Mouse (Mus musculus) forebrain, embryonic 14.5 days (tissue): ENCODE measurements around the gene Galp. TPM values are rescaled to one million over a fixed set of nuclear protein-coding genes. Genes with fewer than 3 reads are reported as not detected.
A peak's percentile ranks its signal among the peaks of the same experiment; 100 is the strongest.

Experiments used
- ATAC-seq: fragments of 200-750 bp; cut with Nextera tagmentation; 2 replicates; pipeline ENCODE4 v1.8.0; 2017; ENCODE audit warnings: mild to moderate bottlenecking, moderate library complexity
- DNase-seq: peaks from one replicate; pipeline ENCODE4 v3.0.0-alpha.2; 2015; ENCODE audit warnings: low spot score
- H3K27ac ChIP-seq: fragments of 300-500 bp; sonication (generic); 2 replicates; pipeline ENCODE4 v1.5.1; 2014; ENCODE audit warnings: low read depth, mild to moderate bottlenecking, control low read depth, low read length, moderate library complexity
- H3K27me3 ChIP-seq: fragments of 300-500 bp; sonication (generic); replicated peaks from 2 replicates; pipeline ENCODE4 v1.6.1; 2014; ENCODE audit warnings: low read length, control low read depth, mixed read lengths; ENCODE audit not compliant: control insufficient read depth, insufficient read depth
- H3K36me3 ChIP-seq: fragments of 300-500 bp; sonication (generic); 2 replicates; pipeline ENCODE4 v1.6.1; 2014; ENCODE audit warnings: low read length, control low read depth; ENCODE audit not compliant: control insufficient read depth, insufficient read depth
- H3K4me1 ChIP-seq: fragments of 300-500 bp; sonication (generic); 2 replicates; pipeline ENCODE4 v1.6.1; 2014; ENCODE audit warnings: antibody characterized with exemption, low read length, control low read depth; ENCODE audit not compliant: control insufficient read depth, insufficient read depth
- H3K4me2 ChIP-seq: fragments of 300-500 bp; sonication (generic); 2 replicates; pipeline ENCODE4 v1.6.1; 2014; ENCODE audit warnings: mild to moderate bottlenecking, control low read depth, low read length
- H3K4me3 ChIP-seq: fragments of 300-500 bp; sonication (generic); 2 replicates; pipeline ENCODE4 v1.5.1; 2014; ENCODE audit warnings: low read depth, low read length, control low read depth
- H3K9ac ChIP-seq: fragments of 300-500 bp; sonication (generic); 2 replicates; pipeline ENCODE4 v1.6.1; 2014; ENCODE audit warnings: mild to moderate bottlenecking, low read length, control low read depth, moderate library complexity
- H3K9me3 ChIP-seq: fragments of 300-500 bp; sonication (generic); replicated peaks from 2 replicates; pipeline ENCODE4 v1.6.1; 2016; ENCODE audit warnings: low read length, control low read depth, mixed read lengths; ENCODE audit not compliant: control insufficient read depth
- WGBS: fragments of 180-500 bp; shearing (Covaris S2); extraction: QIAGEN DNeasy Blood & Tissue Kit; methylation state at CpG from one replicate; pipeline ENCODE4 v1.1.7; 2014; 5-methylcytosine and 5-hydroxymethylcytosine counted together
- polyA plus RNA-seq: library from polyadenylated mRNA; unstranded; fragments of >200 nt; fragmentation: Nextera tagmentation; extraction: Ambion mirVana; gene quantifications from 2 replicates; pipeline ENCODE4 v1.2.1, GENCODE M21; 2014

The Galp gene
- polyA plus RNA-seq = not detected in 2 replicates

GRCm38 (mm10) chr7:6196790-6197189 is at the start of gene Galp:
Galp (plus strand) TSS chr7:6197090.
- Histone ChIP-seq H3K27me3 (no peaks in the 10 kb centered on the region), H3K4me3 (no peak within 1 kb of the TSS), H3K36me3 (no peaks in the 10 kb centered on the region), H3K4me1 (no peaks in the 10 kb centered on the region), H3K9ac (no peak within 1 kb of the TSS), H3K9me3 (no peaks in the 10 kb centered on the region), H3K27ac (no peak within 1 kb of the TSS), H3K4me2 (no peak within 1 kb of the TSS)
- 73% methylated on average over 3 of the region's 3 CpGs for WGBS
- ATAC-seq (no peak), DNase-seq (no peak)

GRCm38 (mm10) chr7:6147688-6148087 is 49.2 kb upstream of the Galp start:
- no peak overlapping the region for H3K4me3 ChIP-seq
- no peaks in the 10 kb centered on the region for H3K9me3 ChIP-seq
- H3K4me1 ChIP-seq = peaks cover 6% of the 10 kb centered on the region; the same call in 1 of the 2 replicates
- DNase-seq (no peak), ATAC-seq (no peak)
- 83% methylated on average over 5 of the region's 5 CpGs for WGBS
- no peaks in the 10 kb centered on the region for H3K27me3 ChIP-seq
- H3K4me2 ChIP-seq = no peak overlapping the region
- no peaks in the 10 kb centered on the region for H3K36me3 ChIP-seq
- H3K9ac ChIP-seq = no peak overlapping the region
- no peak overlapping the region for H3K27ac ChIP-seq

GRCm38 (mm10) chr7:6151266-6151665 is 45.6 kb upstream of the Galp start:
- H3K4me3 ChIP-seq = no peak overlapping the region
- DNase-seq (no peak), ATAC-seq (no peak)
- 95% methylated on average over 1 of the region's 1 CpGs for WGBS
- H3K9ac ChIP-seq = no peak overlapping the region
- no peaks in the 10 kb centered on the region for H3K36me3 ChIP-seq
- no peak overlapping the region for H3K4me2 ChIP-seq
- H3K27ac ChIP-seq = no peak overlapping the region
- no peaks in the 10 kb centered on the region for H3K9me3 ChIP-seq
- H3K4me1 ChIP-seq = peaks cover 9% of the 10 kb centered on the region; the same call in 1 of the 2 replicates
- H3K27me3 ChIP-seq = no peaks in the 10 kb centered on the region

GRCm38 (mm10) chr7:6152036-6152435 is 44.9 kb upstream of the Galp start:
- WGBS = 86% methylated on average over 3 of the region's 3 CpGs
- Histone ChIP-seq H3K4me1 (peaks cover 14% of the 10 kb centered on the region), H3K9ac (no peak overlapping the region), H3K4me3 (no peak overlapping the region), H3K27me3 (no peaks in the 10 kb centered on the region), H3K9me3 (no peaks in the 10 kb centered on the region), H3K4me2 (no peak overlapping the region), H3K36me3 (no peaks in the 10 kb centered on the region), H3K27ac (no peak overlapping the region)
- ATAC-seq (no peak), DNase-seq (no peak)

GRCm38 (mm10) chr7:6153131-6153530 is 43.8 kb upstream of the Galp start:
- no peak overlapping the region for H3K4me2 ChIP-seq
- H3K27me3 ChIP-seq = no peaks in the 10 kb centered on the region
- WGBS = 94% methylated on average over 3 of the region's 3 CpGs
- no peaks in the 10 kb centered on the region for H3K36me3 ChIP-seq
- H3K9me3 ChIP-seq = no peaks in the 10 kb centered on the region
- ATAC-seq (no peak), DNase-seq (no peak)
- H3K4me1 ChIP-seq = peaks cover 14% of the 10 kb centered on the region
- no peak overlapping the region for H3K9ac ChIP-seq
- no peak overlapping the region for H3K4me3 ChIP-seq
- no peak overlapping the region for H3K27ac ChIP-seq

- peaks cover 13% of the 10 kb centered on the region for H3K4me1 ChIP-seq
- ATAC-seq (no peak), DNase-seq (no peak)
- H3K4me2 ChIP-seq = peak overlapping the region; percentile 71
- H3K4me3 ChIP-seq = peak overlapping the region; percentile 71
- 86% methylated on average over 5 of the region's 5 CpGs for WGBS
- H3K27ac ChIP-seq = no peak overlapping the region
- H3K36me3 ChIP-seq = no peaks in the 10 kb centered on the region
- no peaks in the 10 kb centered on the region for H3K9me3 ChIP-seq
- H3K9ac ChIP-seq = no peak overlapping the region
- no peaks in the 10 kb centered on the region for H3K27me3 ChIP-seq
Observed at GRCm38 (mm10) chr7:6154164-6154563, 42.7 kb upstream of the Galp start.

GRCm38 (mm10) chr7:6155031-6155872 is 41.6 kb upstream of the Galp start:
- Histone ChIP-seq H3K4me3 (peak overlapping the region; percentile 71), H3K4me1 (peaks cover 12% of the 10 kb centered on the region), H3K27ac (peak overlapping the region; percentile 91), H3K36me3 (no peaks in the 10 kb centered on the region), H3K27me3 (no peaks in the 10 kb centered on the region), H3K9ac (peak overlapping the region; percentile 92), H3K4me2 (peak overlapping the region; percentile 71), H3K9me3 (no peaks in the 10 kb centered on the region)
- peak; percentile 93 for DNase-seq
- under 1% methylated on average over 72 of the region's 85 CpGs for WGBS
- peak; percentile 80 for ATAC-seq

GRCm38 (mm10) chr7:6155901-6156411 is 40.9 kb upstream of the Galp start, which contains the start of gene Zfp787:
Zfp787 (minus strand) TSS chr7:6155997.
- Histone ChIP-seq H3K27me3 (no peaks in the 10 kb centered on the region), H3K27ac (peak within 1 kb of the TSS; percentile 91), H3K4me2 (peak within 1 kb of the TSS; percentile 71), H3K4me3 (peak within 1 kb of the TSS; percentile 71), H3K4me1 (peaks cover 12% of the 10 kb centered on the region), H3K9me3 (no peaks in the 10 kb centered on the region), H3K36me3 (no peaks in the 10 kb centered on the region), H3K9ac (peak within 1 kb of the TSS; percentile 92)
- ATAC-seq (peak; percentile 97), DNase-seq (peak; percentile 99)
- WGBS = under 1% methylated on average over 49 of the region's 54 CpGs

GRCm38 (mm10) chr7:6156901-6157472 is 39.9 kb upstream of the Galp start:
- Histone ChIP-seq H3K27me3 (no peaks in the 10 kb centered on the region), H3K9ac (peak overlapping the region; percentile 92), H3K4me2 (peak overlapping the region; percentile 71), H3K36me3 (no peaks in the 10 kb centered on the region), H3K27ac (no peak overlapping the region), H3K4me1 (peaks cover 12% of the 10 kb centered on the region), H3K4me3 (no peak overlapping the region), H3K9me3 (no peaks in the 10 kb centered on the region)
- WGBS = 76% methylated on average over 9 of the region's 9 CpGs
- DNase-seq (no peak), ATAC-seq (no peak)
